Mouse (Mus musculus) neural tube, embryonic 10.5 days (tissue): Measurements from ENCODE around the gene Nuak1.

Experiments used
- DNase-seq: peaks from one replicate; pipeline ENCODE4 v3.0.0-alpha.2; 2017; ENCODE audit warnings: low spot score; ENCODE audit errors: extremely low spot score

Nuak1 gene

GRCm38 (mm10) chr10:84345730-84346129, 94.7 kb downstream of the Nuak1 start:
- DNase-seq = no peak

GRCm38 (mm10) chr10:84343536-84343935, 96.9 kb downstream of the Nuak1 start:
- DNase-seq = no peak

GRCm38 (mm10) chr10:84339456-84339855, 100.9 kb downstream of the Nuak1 start:
- DNase-seq = no peak

GRCm38 (mm10) chr10:84338752-84339151, 101.6 kb downstream of the Nuak1 start:
- DNase-seq = no peak

- no peak for DNase-seq
These were observed 105.0 kb downstream of the Nuak1 start for GRCm38 (mm10) chr10:84335441-84335840.

GRCm38 (mm10) chr10:84329822-84330221, 110.6 kb downstream of the Nuak1 start:
- DNase-seq = no peak

- DNase-seq = no peak
These were observed 111.1 kb downstream of the Nuak1 start for GRCm38 (mm10) chr10:84329336-84329735.

- no peak for DNase-seq
These were observed 116.4 kb downstream of the Nuak1 start for GRCm38 (mm10) chr10:84324018-84324417.
